Mouse (Mus musculus) layer of hippocampus, adult 8-10 months (tissue): Measurements from ENCODE around the gene Cryzl1. TPM values are rescaled to one million over a fixed set of nuclear protein-coding genes. Genes with fewer than 3 reads are reported as not detected.

Source experiments
- DNase-seq, 2 experiments: peaks; one replicate each; pipeline ENCODE4 v3.0.0; 2022; ENCODE audit warnings: low spot score in 2 of 2
- total RNA-seq, 4 experiments: library from RNA; stranded (reverse); gene quantifications; 2 replicates each; pipeline ENCODE4 v1.2.4; 2022

The Cryzl1 gene
- total RNA-seq, 4 experiments from 2014 or later: 106 to 131 (median 119) TPM

GRCm38 (mm10) chr16:91740184-91740917 lies 11.6 kb upstream of the Cryzl1 start:
- no peak for DNase-seq

- no peak for DNase-seq
Measured at GRCm38 (mm10) chr16:91738505-91738904, 9.7 kb upstream of the Cryzl1 start.

DNA sequence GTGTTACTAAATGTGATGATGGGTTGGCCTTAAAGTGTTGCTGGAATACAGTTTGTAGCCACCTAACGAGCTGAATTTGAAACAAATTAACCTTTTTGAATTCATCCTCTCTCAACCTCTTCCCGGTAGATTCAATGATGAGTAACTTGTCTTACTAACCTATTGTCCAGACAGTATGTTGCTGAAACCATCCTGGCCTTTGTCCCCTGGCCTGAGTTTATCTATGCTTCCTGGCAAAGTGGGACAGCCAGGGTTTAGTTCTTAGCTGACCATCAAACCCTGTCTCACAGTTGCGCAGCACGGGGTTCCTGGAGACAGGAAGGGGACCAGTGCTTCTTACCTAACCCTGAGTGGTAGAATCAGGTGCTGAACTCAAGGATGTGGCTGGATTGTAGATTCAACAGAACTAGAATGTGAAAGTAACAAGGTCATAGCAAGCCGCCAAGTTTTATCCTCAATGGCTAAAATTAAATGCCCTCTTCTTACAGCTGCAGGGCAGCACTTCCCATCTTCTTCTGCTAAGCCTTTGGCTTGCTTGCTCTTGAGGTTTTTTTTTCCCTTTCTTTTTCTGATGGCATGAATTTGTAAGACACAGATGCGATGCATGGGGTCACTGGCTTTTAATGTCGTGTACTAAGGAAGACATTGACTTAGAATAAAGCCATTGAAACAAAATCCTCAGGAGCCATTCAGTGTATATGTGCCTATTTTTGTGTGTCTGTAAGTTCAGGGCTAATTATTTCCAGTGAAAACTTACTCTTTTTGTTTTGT lies 7.5 kb upstream of the Cryzl1 start:
- DNase-seq: no peak

- no peak for DNase-seq
Measured at GRCm38 (mm10) chr16:91734771-91735170, 6.0 kb upstream of the Cryzl1 start.

GRCm38 (mm10) chr16:91732816-91733215 lies 4.0 kb upstream of the Cryzl1 start:
- DNase-seq: no peak

DNA sequence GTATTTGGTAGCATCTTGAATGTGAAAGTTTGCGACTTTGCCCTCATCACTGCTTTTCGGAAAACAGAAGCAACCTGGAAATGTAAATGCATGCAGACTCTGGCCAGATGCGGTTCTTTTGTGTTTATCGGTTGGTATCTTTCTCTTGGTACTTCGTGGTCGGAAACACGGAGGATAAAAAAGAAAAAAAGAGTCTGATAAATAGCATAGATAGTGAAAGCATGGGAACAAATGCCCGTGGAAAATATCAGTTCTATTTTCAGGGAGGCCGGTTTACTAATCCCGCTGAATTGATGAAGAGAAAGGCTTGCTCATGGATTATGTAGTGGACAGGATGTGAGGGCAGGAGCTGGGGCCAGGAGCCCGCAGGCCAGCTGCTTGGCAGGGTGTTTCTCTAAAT lies 1.7 kb upstream of the Cryzl1 start:
- no peak for DNase-seq

- DNase-seq: no peak
Measured at GRCm38 (mm10) chr16:91729821-91730441, 1.2 kb upstream of the Cryzl1 start.

GRCm38 (mm10) chr16:91729066-91729482 lies 299 bp upstream of the Cryzl1 start, which contains the start of gene Itsn1:
Gene Itsn1, plus strand, starts transcription at chr16:91729281.
- DNase-seq: peak; percentile 96 to 98

DNA sequence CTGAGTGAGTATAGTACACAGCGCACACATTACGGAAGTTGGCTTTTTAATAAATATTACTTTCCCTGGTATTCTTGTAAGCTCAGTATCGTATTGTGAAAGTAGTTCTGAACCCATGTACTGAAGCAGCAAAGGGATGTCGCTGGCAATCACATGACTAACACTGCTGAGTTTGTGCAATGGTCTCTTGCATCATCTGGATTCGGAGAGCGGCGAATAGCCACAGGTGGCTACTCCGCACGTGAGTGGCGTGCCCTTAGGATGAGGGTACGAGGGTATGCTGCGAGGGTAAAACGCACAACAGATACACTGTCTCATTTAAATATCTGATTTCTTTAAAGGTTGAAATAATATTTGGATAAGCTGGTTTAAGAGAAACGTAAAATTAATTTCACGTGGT lies 1.3 kb downstream of the Cryzl1 start:
- no peak for DNase-seq

GRCm38 (mm10) chr16:91724247-91724646 lies 4.5 kb downstream of the Cryzl1 start:
- DNase-seq: no peak

- DNase-seq: no peak
Measured at GRCm38 (mm10) chr16:91717399-91717798, 11.4 kb downstream of the Cryzl1 start.

DNA sequence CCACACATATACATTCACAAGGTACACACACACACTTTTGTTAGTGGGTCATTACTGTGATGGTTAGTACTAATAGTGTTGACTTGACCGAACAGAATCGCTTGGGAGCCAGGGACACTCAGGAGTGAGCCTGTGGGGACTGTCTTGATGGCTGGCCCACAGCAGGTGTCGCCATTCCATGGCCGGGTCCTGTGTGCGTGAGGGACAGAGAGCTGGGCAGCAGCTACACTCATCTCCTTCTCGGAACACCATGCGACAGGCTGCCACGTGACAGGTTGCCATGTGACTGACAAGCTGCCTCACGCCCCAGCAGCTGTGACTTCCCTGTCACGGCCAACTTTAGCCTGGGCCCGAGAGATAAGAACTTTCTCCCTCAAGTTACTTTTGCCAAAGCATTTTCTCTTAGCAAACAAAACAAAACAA lies 11.8 kb downstream of the Cryzl1 start:
- no peak for DNase-seq

- DNase-seq: no peak
Measured at GRCm38 (mm10) chr16:91710241-91710640, 18.5 kb downstream of the Cryzl1 start.

GRCm38 (mm10) chr16:91704603-91705340 lies 24.0 kb downstream of the Cryzl1 start:
- no peak for DNase-seq

DNA sequence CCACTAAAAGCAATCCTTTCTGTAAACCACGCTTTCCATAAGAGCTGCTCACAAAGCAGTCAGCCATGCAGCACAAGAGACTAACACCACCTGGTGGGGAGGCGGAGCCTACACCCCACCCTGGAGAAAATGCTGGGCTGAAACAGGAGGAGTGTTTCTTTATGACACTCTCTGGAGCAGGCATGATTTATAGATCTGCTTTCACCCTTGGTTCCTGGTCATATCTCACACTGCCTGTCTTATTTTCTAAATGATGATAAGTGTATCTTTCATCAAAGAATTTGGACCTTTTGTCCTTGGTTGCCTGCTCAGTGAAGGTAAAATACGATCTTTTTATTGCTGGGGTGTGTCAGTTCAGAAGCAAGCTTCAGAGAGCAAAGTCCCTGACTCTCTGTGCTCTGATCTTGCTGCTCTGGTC lies 26.0 kb downstream of the Cryzl1 start:
- no peak for DNase-seq

GRCm38 (mm10) chr16:91701908-91702307 lies 26.9 kb downstream of the Cryzl1 start:
- DNase-seq: no peak

- DNase-seq: no peak
Measured at GRCm38 (mm10) chr16:91698995-91699394, 29.8 kb downstream of the Cryzl1 start.

DNA sequence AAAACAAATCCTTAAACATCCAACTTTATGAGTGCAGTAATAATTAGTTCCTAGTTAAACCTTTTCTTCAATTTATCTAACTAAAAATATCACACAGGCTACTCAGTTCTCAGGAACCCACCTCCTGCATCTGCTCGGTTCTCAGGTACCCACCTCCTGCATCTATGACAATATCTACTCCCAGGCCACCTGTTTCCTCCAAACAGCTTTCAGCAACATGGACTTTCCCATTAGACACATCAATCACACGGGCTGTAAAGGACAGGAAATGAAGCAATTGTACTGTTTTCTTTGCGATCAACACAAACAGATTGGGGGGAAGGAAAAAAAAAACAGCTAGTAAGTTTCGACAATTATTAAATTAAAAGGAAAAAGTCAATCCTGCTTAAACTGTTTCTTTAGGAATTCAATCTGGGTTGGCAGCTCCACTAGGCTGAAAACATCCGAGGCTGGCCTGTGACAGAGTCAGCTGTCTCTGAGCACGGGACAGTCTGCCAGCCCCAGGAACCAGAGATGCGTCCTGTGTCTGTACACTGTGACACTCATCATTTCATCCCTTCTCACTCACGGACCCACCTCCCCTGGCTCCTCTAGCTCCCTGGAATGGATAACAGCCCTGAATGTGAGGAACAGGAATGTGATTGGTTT lies 33.5 kb downstream of the Cryzl1 start:
- DNase-seq: no peak

GRCm38 (mm10) chr16:91694455-91695084 lies 34.2 kb downstream of the Cryzl1 start:
- peak; percentile 49 to 75 for DNase-seq

DNA sequence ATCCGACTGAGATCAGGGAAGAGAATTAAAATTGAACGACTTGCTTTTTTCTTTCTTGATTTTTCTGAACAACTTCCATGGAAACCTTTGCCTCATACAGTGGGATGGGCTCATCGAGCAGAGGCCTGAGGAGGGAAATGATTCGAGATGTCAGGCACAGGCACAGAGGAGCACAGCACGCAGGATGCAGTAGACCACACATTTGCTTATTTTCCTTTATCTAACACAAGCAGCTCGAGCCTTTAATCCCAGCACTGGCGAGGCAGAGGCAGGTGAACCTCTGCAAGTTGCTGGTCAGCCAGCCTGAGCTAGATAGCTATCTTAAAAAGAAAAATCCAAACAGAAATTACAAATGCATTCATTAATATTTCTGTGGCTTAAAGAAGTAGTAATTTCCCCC lies 39.0 kb downstream of the Cryzl1 start:
- no peak for DNase-seq
